Mouse (Mus musculus): ENCODE data around the gene Kif1bp.

Kif1bp gene

GRCm38 (mm10) chr10:62555705-62556557, 22.3 kb downstream of the Kif1bp start:
- no peak for DNase-seq (ENCODE audit: low spot score)

- DNase-seq (ENCODE audit: low spot score) = no peak
Observed at GRCm38 (mm10) chr10:62553611-62554091, 24.6 kb downstream of the Kif1bp start.

DNA sequence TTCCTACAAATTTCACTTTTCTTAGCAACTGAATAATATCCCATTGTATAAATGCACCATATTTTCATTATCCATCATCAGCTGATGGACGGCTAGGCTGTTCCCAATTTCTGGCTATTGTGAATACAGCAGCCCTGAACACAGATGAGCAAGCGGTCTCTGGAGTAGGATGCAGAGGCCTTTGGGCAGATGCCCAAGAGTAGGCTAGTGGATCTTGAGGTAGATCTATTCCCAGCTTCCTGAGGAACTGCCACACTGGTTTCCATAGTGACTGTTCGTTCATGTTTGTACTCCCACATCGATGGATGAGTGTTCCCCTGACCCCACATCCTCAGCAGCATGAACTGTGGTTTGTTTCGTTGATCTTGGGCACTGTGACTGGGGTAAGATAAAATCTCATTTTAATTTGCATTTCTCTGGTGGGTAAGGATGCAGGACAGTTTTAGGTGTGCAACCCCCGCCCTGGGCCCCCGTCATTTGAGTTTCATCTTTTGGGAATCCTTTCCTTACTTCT, 27.4 kb downstream of the Kif1bp start:
- no peak for DNase-seq (ENCODE audit: low spot score)

DNA sequence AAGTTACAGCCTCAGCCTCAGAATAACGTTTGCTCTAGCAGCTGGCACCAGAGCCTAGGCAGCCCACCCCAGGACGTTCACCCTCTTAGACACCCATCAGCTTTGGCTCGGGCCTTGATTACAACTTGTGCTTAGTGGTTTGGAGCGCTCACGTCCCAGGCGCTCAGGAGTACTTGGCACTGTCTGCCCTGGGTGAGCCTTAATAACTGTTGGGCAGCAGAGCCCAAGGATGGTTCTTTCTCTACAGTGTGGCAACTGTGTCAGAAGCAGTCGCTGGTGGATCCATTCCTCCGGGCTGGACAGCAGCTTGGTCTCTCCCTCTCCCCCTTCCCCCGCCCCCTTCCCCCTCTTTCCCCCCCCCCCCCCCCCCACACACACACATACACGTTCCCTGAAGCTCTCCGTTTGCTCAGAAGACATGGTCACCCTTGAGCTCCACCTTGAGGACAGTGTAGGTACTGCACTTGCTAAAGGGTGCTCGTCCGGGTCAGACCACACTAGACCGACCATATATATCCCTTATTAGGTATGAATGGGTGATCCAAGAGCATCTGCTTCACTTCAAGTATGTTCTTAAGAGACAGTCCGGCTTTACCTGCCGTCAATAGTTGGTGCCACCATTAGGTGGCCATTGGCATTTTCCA, 28.6 kb downstream of the Kif1bp start:
- DNase-seq (ENCODE audit: low spot score) = peak; percentile 67

- no peak for DNase-seq (ENCODE audit: low spot score)
Observed at GRCm38 (mm10) chr10:62546441-62546840, 31.8 kb downstream of the Kif1bp start.

- no peak for DNase-seq (ENCODE audit: low spot score)
Observed at GRCm38 (mm10) chr10:62545759-62546158, 32.5 kb downstream of the Kif1bp start.

- DNase-seq (ENCODE audit: low spot score) = no peak
Observed at GRCm38 (mm10) chr10:62544316-62544715, 33.9 kb downstream of the Kif1bp start.

DNA sequence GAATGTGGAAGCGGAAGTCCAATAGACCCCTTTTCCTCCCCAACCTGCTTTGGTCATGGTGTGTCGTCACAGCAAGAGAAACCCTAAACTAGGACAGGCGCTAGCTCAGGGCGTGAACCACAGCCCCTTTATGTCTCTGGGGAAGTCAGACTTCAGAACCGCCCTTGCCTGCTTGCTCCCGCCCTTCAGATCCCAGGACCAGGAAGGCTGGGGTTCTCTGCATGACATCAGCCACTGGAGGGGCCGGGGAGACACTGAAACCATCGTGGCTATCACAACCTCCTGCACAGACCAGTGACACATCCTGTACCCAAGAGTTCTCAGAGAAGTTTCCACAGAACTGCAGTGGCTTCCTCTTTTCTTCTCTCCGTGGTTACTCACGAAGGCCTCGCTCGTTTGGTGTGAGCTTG, 34.9 kb downstream of the Kif1bp start:
- no peak for DNase-seq (ENCODE audit: low spot score)

DNA sequence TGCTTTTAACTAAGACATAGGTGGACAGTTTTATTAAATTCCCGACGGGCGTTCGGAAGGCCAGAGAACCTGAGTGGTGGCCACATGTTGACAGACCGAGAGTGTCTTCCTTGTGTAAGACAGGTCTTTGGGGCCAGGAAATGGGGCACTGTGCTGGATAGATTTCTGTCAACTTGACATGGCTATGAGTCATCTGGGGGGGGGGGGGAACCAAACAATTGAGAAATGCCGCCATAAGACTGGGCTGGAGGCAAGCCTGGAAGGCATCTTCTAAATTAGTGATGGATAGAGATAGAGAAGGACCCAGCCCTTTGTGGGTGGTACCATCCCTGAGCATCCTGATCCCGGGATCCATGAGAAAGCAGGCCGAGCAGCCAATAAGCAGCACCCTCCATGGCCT, 35.3 kb downstream of the Kif1bp start:
- no peak for DNase-seq (ENCODE audit: low spot score)

GRCm38 (mm10) chr10:62542507-62542906, 35.8 kb downstream of the Kif1bp start:
- DNase-seq (ENCODE audit: low spot score) = no peak

DNA sequence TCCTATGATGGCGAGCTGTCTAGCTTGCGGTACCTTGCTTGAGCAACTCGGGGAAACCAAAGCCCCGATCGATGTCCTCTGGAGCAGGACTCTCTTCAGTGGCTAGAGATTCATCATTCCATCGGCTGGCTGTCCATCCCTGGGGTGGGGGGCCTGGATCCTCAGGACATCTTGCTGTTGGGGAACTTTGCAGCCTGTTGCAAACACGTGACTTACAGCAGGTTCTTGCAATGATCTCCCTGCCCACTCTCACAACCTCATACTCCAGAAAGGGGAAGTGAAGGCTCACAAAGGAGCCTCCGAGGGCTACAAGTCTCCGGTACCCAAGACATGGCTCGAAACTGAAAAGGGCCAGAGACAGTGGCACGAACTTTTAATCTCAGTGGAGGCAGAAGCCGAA, 36.8 kb downstream of the Kif1bp start:
- no peak for DNase-seq (ENCODE audit: low spot score)

DNA sequence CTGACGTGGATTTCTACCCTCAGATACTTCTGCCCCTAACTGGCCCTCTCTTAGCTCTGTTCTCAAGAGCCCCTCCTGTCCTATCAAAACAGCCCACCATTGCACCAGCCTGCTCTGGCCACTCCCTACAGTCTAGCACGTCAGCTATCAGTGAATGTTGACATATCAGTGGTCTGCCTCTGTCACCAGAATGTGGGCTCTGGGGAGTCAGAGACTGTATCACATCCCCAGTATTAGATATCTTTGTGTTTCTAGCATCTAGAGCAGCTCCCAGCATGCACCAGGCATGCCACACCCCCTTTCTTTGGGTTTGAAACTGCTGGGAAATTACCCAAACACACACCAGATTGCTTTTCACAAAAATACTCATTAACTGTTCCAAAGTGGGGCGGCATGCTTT, 37.5 kb downstream of the Kif1bp start:
- no peak for DNase-seq (ENCODE audit: low spot score)

DNA sequence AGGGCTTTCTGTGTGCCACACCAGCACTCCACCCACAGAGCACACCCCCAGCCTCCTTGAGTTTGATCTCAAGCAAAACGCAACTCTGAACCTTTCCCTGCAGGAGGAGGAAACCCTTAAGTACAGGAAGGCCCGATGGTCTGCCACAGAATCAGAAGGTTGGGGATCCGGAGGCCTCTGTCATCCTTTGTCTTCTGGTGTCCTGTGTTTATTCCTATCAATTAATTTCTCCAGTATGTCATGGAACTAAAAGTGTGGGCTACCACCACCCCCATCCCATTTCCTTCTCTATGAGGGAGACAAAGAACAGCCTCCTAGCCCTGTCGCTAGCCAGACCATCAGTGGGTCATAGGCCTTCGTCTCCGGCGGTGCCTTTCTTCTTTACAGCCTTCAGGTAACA, 43.7 kb downstream of the Kif1bp start:
- no peak for DNase-seq (ENCODE audit: low spot score)

- DNase-seq (ENCODE audit: low spot score) = no peak
Observed at GRCm38 (mm10) chr10:62532832-62533231, 45.4 kb downstream of the Kif1bp start.

DNA sequence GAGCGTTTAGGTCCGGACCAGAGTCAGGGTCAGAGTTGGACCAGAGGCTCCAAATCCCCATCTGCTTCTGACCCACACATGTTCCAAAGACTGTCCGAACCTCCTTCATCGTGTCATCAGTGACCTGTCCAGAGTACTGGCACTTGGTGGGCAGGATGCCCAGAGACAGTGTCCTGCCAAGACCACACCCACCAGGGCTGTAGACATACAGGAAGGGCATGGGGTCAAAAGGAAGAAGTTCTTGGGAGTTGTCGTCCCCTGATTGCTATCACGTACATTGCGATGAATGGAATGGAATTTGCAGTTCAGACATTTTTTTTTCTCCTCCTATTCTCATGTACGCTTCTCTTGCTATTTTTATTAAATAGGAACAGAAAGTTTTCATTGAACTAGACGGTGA, 48.1 kb downstream of the Kif1bp start:
- DNase-seq (ENCODE audit: low spot score) = peak; percentile 21

DNA sequence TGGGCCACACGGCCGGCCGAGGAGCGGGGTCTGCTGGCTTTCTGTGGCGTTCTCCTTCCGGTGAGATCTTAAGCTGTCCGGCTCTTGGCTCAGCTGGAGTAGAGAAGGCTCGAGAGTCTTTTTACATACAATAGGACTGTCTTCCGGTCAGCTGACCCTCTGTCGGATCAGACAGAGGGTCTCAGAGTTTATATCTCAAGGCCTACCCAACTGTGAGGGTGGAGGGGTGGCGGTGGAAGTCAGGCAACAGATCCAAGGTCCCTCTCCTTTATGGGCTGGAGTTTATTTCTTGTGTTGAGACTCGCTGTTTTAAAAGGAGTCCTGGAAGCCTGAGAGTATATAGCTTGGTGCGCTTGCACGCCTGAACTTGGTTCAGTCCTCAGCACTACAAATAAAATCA, 50.9 kb downstream of the Kif1bp start, which contains the start of gene Srgn:
Gene Srgn (minus strand): TSS at position 101 of the 400 bp plus-strand sequence.
- DNase-seq (ENCODE audit: low spot score) = no peak

GRCm38 (mm10) chr10:62522346-62522950, 55.8 kb downstream of the Kif1bp start:
- no peak for DNase-seq (ENCODE audit: low spot score)

DNA sequence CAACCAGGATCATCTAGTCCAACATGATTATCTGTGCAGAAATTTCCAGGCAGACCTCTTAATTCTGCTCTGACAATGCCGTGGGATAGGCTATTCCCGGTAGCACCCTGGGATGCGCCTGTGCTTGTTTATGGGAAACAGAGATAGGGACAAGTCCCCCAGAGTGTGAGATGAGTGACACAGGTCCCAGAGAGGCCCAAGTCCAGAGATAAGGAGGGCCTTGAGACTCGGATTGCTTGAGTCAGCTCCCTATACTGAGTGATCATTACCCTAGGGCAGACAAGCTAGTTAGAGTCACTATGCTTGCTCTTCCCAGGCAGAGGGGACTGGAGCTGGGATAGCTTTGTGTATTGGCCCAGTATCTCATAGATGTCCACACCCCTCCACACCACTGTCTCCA, 56.5 kb downstream of the Kif1bp start:
- DNase-seq (ENCODE audit: low spot score) = no peak

- DNase-seq (ENCODE audit: low spot score) = no peak
Observed at GRCm38 (mm10) chr10:62520911-62521310, 57.3 kb downstream of the Kif1bp start.

DNA sequence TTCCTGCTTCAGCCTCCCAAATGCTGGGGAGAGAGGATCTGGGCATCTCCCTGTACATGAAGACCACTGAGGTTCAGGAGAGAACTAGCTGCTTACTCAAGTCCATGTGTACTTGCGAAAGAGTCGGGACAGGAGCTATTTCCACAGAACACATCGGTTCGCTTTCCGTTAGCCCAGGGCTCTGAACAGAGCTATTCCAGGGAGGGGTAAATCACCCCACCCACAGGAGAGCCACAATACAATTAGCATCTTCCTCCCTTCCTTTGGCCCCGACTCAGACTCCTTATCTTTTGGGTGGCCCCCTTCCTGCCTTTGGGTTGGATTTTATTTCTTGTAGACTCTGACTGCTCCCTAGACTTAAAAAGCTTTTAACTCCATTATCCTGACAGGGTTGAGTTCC, 60.7 kb downstream of the Kif1bp start:
- no peak for DNase-seq (ENCODE audit: low spot score)

- no peak for DNase-seq (ENCODE audit: low spot score)
Observed at GRCm38 (mm10) chr10:62512855-62513254, 65.4 kb downstream of the Kif1bp start.

DNA sequence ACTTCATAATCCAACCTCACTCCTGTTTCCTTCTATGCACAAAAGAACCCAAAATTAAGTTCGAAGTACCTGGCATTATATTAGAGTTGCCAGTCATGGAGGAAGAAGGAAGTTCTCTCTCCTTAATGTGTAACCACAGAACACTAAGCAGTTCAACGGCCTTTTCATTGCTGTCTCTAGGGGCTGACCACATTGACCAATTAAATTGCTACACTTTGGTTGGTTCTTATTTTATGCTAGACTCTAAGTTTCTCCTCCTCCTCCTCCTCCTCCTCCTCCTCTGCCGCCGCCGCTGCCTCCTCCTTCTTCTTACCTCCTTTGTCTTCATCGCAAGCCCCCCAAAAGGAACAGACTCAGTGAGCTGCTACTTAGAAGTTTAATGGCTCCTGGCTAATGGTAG, 66.7 kb downstream of the Kif1bp start:
- no peak for DNase-seq (ENCODE audit: low spot score)

Measured in urinary bladder, postnatal 14 days (tissue).